Mouse (Mus musculus) lung, postnatal 25 days (tissue): ENCODE data around the gene Hmgcl.

Experiments
- DNase-seq: peaks from one replicate; pipeline ENCODE4 v3.0.0; 2022; ENCODE audit warnings: low spot score

Hmgcl gene

DNA sequence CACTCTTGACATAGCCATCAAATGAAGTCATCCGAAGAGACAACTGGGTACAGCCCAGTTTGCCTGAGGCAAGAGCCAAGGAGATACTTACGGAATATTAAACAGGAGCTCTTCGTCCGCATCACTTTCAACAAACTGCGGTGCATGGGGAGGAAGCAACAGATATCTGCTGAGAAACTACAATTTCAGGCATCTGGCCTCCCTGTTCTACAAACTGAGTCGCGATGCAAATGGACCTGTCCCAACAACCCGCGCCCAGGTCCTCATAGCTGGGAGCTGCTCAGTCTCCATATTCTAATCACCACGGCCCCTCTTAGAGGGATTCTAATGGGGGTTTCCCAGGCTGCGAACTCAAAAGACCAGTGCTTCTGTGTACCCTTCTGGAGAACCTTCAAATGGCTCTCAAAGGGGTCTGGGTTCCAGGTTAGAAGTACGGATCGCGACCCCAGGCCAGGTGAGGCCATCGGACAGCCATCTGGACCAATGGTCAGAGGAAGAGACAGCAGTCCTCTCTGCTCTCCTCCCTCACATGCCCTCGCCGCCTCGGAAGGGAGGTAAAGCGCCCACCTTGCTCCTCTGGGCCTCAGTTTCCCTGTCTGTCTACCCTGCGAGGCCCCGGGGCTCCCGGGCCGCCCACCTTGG, 40.2 kb downstream of the Hmgcl start:
- DNase-seq = no peak

DNA sequence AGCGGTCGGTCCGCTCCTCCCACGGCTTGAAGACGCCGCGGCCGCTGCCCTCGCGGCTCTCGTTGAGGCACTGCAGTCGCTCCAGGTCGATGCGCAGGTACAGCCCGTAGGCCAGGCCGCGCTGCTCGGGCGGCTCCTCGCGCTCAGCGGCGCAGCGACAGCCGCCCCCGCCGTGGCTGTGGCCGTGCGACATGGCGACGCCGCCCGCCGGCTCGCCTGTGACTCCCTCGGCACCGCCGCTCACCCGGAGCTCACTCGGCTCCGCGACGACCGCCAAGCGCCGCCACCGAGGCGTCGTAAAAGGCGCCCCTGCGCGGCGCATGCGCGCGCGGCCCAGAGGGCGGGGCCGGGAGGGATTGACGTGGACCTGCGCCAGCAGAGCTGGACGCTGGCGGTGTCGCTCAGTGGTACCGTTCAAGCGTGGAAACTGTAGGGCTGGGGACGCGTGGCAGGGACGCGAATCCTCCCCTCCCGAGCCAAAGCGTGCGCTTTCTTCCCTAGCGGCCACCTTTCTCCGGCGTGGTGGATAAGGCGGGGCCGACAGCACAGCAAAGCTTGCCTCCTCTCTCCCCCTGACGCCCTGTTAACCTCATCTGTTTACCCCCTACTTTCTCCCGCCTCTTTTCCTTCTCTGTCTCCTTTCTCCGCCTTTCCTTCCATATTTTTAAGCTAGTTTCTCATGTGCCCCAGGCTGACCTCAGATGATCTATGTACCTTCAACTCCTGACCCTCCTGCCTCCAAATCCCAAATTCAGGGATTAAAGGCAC, 40.9 kb downstream of the Hmgcl start, which contains the start of gene Pithd1:
Gene Pithd1, minus strand, starts transcription at position 322 of the 768 bp plus-strand sequence.
- peak; percentile 92 for DNase-seq

DNA sequence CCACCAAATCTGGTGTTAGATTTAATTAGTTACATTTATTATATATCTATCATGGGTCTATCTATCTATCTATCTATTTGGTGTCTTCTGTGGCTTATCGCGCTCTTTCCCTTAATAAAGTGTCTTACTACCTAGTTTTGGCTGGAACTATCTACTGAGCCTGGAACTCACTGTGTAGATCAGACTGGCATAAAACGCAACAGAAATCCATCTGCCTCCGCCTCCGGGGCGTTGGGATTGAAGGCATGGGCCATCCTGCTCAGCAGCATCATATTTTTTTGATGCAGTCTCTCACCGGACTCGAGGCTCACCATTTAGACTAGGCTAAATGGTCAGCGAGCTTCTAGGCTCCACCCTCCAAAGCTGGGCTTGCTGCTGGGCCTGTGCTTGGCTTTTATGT, 41.5 kb downstream of the Hmgcl start:
- no peak for DNase-seq

DNA sequence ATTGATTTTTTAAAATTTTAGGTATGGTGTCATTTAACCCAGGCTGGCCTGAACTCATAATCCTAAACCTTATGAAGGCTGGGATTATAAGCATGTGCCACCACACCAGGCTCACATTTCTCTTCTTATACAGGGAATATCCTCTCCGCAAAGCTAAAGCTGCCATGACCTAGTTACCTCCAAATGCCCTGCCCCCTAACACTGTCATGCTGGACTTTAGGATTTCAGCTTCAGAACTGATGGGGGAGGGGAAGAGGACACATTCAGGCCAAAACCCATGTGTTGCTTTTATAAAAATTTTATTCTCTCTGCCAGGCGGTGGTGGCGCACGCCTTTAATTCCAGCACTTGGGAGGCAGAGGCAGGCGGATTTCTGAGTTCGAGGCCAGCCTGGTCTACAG, 47.7 kb downstream of the Hmgcl start:
- no peak for DNase-seq

DNA sequence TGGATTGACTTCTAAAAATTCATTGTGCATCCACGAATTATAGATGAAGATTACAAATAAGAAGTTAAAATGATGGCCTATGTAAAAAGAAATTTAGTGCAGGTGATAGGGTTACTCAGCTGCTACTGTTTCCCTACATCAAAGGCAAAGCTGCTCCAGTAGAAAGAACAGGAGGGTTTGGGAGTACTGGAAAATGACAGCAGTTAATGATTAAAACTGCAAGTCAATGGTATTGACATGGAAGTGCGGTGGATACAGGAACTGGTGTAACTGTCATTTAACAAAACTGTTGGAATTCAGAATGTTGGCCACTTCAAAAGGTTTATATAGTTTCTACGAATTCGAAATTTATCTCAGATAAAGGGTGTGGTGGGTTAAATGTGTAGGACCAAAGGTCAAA, 48.9 kb downstream of the Hmgcl start:
- DNase-seq = no peak

DNA sequence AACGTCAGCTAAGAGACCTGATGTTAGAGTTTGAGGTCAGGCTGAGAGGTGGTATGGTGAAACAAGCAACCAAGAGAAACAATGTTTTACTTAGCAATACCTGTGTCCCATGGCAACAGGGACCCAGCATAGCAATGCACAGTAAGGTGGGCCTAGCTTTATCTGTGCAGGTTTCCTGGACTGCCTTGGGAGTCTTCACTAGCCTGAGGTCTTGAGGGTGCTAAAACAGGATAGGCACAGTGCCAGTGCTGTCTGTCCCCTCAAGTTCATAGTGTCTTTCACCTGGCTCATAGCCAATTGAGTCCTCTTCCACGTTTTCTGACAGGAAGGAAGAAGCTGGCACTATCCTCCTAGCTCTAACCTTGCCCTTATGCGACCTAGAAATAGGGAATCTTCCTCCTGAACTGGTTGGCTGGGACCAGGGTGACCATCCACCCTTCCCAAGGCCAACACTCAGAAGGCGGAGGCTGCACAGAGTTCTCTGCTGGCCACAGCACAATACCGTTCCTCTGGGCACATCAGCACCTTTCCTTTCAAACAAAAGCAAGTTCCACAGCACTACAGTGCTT, 57.9 kb downstream of the Hmgcl start:
- DNase-seq = no peak

DNA sequence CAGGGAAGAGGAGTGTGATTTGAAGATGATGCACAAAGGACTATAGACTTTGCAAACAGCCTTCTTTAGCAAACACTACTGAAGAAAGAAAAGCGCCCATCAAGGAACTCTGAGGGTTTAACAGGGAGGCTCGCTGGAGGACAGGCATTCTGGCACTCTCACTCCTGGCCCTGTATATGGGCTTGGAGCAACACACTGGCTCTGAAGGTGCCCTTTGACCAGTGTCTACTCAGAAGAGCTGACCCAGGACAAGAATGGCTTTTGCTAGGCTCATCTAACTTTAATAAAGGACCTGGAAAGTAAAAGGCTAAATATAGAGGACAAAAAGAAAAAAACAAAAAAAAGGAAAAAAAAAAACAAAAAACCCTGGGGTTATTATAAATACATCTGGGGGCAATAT, 58.7 kb downstream of the Hmgcl start:
- no peak for DNase-seq

DNA sequence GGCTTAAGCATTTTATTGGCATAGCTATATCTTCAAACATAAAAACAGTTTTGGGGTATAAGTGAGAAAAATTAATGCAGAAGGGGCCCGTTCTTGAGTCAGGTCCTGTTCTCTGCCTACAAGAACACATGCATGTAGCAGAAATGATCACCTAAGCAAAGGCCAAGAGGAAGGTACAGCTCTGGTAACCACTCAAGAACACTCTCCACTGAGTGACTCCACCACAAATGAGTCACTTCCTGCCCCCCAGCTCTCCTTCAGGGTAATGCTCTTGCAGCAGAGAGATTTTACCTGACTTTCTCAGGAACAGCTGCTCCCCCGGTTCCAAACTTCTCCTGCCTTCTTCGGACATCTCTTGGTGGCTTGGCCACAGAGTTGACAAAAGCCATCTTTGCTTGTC, 60.6 kb downstream of the Hmgcl start:
- DNase-seq = peak; percentile 10

DNA sequence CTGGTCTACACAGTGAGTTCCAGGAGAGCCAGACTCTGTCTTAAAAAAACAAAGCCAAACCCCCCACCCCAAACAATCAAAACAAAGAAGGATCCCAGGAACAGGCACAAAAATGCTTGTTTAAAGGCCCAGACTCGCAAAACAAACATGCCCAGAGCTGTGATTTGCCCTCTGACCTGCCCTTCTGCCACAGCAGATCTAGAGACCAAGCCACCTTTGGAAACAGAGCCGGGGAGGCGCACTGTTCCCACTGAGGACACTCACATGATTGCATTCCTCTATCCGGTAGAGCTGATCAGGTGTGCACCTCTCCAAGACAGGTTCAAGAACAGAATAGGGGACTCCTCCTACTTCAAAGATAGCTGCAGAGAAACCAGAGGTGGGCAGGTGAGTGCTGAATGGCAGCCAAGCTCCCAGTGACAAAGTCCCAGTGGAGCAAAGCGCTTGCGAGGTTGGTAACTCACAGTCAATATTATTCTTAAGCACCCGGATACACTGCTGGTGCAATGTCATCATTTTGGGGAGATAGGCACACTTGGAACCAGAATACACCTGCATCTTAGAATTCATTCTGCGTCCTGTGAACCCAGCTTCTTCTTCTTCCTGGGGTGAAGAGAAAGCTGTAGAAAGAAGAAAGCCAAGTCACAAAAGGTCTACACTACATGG, 62.7 kb downstream of the Hmgcl start:
- DNase-seq = no peak

DNA sequence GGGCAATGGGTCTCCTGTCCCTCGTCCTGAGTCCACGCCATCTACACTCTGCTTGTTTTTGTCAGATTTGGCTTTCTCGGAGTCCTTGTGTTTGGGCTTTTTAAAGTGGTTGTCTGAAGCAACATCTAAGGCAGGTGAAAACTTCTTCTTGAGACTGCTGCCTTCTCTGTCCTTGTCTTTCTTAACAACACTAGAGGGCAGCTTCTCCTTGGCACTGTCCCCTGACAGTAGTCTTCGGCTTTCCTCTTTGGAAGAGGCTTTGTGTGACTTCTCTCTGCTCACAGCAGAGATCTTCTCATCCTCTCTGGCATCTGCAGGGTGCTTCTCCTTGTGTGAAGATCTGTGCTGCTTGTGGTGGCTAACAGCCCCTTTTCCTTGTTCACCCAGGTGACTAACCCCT, 64.3 kb downstream of the Hmgcl start:
- DNase-seq = no peak
